Mouse (Mus musculus) layer of hippocampus, postnatal 25 days (tissue): ENCODE results near the gene Clec4a2. TPM values are rescaled to one million over a fixed set of nuclear protein-coding genes. Genes with fewer than 3 reads are reported as not detected.
"Not testable (repeated sequence)": the region's sequence is repeated elsewhere in the genome, so short reads cannot be mapped to it uniquely, and the experiment has no call there.

Source experiments
- DNase-seq, 2 experiments: peaks; one replicate each; pipeline ENCODE4 v3.0.0; 2022; ENCODE audit warnings: mixed read lengths in 2 of 2, low spot score in 1 of 2; ENCODE audit errors: extremely low spot score in 1 of 2
- total RNA-seq, 2 experiments: library from RNA; stranded (reverse); gene quantifications; 2 replicates each; pipeline ENCODE4 v1.2.3; 2021

The Clec4a2 gene
- 1 to 10 TPM; 1.7 to 2.7 TPM for total RNA-seq

- not testable (repeated sequence) for DNase-seq
Measured at GRCm38 (mm10) chr6:123106128-123106527, at the start of gene Clec4a2. Gene Clec4a2 (plus strand): TSS chr6:123106428.

- DNase-seq: no peak
Measured at GRCm38 (mm10) chr6:123095125-123095843, 10.9 kb upstream of the Clec4a2 start.

GRCm38 (mm10) chr6:123123195-123123594 lies 17.0 kb downstream of the Clec4a2 start:
- DNase-seq: no peak

GRCm38 (mm10) chr6:123127173-123127572 lies 20.9 kb downstream of the Clec4a2 start:
- DNase-seq: no peak

GRCm38 (mm10) chr6:123137766-123138526 lies 31.7 kb downstream of the Clec4a2 start:
- DNase-seq: not testable (repeated sequence)

GRCm38 (mm10) chr6:123170106-123170505 lies 63.9 kb downstream of the Clec4a2 start:
- no peak for DNase-seq

- DNase-seq: no peak
Measured at GRCm38 (mm10) chr6:123171040-123171439, 64.8 kb downstream of the Clec4a2 start.

- DNase-seq: no peak
Measured at GRCm38 (mm10) chr6:123172593-123172992, 66.4 kb downstream of the Clec4a2 start, which contains the start of gene Clec4b2. Gene Clec4b2 (plus strand): TSS chr6:123172893.

- DNase-seq: no peak
Measured at GRCm38 (mm10) chr6:123175549-123175948, 69.3 kb downstream of the Clec4a2 start.

GRCm38 (mm10) chr6:123184862-123185261 lies 78.6 kb downstream of the Clec4a2 start:
- not testable (repeated sequence) for DNase-seq

Other genes with a start within 250 kb of the Clec4a2 start
- gene Necap1, start 232.0 kb upstream of the Clec4a2 start, total RNA-seq: 100 to 1,000 TPM; 205 to 214 TPM
- under 1 TPM; 0.38 to 0.44 TPM for gene Clec4a1, start 184.6 kb upstream of the Clec4a2 start, total RNA-seq
- gene Clec4a3, start 153.9 kb upstream of the Clec4a2 start, total RNA-seq: 1 to 10 TPM in 1 of 2 experiments, under 1 TPM in 1; 0.69 to 1.6 TPM
- gene Clec4a4, start 116.1 kb upstream of the Clec4a2 start, total RNA-seq: not detected
- not detected for gene Clec4b1, start 56.5 kb upstream of the Clec4a2 start, total RNA-seq
- gene Clec4b2, start 66.5 kb downstream of the Clec4a2 start, total RNA-seq: not detected
- gene Clec4n, start 123.4 kb downstream of the Clec4a2 start, total RNA-seq: not detected
- gene Clec4d, start 155.7 kb downstream of the Clec4a2 start, total RNA-seq: not detected
- not detected for gene Clec4e, start 183.4 kb downstream of the Clec4a2 start, total RNA-seq
- gene Vmn2r19, start 201.9 kb downstream of the Clec4a2 start, total RNA-seq: not detected